Mouse (Mus musculus): ENCODE measurements around the gene Mrps27. TPM values are rescaled to one million over a fixed set of nuclear protein-coding genes. Genes with fewer than 3 reads are reported as not detected.

The Mrps27 gene
- polyA plus RNA-seq, 1 experiment from 2014 or later = 36.3 TPM

DNA sequence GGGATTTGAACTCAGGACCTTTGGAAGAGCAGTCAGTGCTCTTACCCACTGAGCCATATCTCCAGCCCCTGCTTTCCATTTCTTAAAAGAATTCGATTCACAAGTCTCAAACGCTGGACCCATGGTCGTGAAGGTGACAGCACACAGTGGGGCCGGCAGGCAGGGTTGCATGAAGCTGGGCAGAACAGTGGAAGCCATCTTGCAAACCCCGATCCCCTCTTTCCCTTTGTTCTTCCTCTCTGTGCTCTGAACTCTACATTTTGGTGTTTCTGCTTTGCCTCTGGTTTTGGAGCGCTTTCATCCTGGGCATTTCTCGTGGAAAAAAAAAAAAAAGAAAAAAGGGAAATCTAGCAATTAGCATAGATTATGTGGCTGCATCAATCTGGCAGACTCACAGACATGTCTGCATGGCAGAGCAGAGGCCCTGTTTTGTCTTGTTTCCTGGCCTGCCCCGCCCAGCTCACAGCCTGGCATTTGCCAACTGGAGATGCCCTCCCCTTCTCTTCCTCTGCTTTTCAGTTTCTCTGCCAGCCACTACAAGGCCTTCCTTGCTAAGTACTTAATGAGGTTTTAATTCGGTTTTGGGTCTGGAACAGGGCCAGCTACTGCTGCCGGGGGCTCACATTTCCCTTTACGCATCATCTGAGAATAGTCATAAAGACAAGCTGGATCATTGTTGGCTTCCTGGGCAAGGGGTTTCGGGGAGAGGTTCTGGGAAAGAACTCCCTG is 114.2 kb downstream of the Mrps27 start:
- no peaks in the 10 kb centered on the region for H3K4me1 ChIP-seq (replicated peaks)
- H3K27me3 ChIP-seq = no peaks in the 10 kb centered on the region
- WGBS (ENCODE audit: insufficient replicate concordance) = 69% methylated on average over 12 of the region's 12 CpGs
- no peaks in the 10 kb centered on the region for H3K9me3 ChIP-seq (replicated peaks)
- H3K9ac ChIP-seq = no peak overlapping the region
- no peak overlapping the region for H3K4me2 ChIP-seq
- H3K36me3 ChIP-seq = no peaks in the 10 kb centered on the region
- ATAC-seq (ENCODE audit: low read depth) (no peak), DNase-seq (no peak)
- no peak overlapping the region for H3K4me3 ChIP-seq (replicated peaks)
- H3K27ac ChIP-seq = no peak overlapping the region

DNA sequence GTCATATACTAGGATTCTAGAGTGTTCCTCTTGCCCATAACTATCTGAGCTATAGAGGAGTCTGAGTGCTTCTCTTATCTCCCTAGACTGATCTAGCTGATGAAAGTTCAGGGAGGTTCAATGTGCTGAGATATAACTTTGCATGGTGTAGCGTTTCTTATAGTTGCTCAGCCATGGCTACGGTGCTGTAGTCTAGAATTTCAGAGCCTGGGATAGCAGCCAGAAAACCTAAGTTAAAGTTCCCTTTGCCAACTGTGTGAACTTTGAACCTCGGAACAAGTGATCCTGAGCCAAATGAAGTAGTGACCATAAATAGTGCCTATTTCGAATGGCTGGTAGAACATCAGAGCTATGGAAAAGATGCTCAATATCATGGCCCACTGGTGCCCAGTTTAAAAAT is 115.0 kb downstream of the Mrps27 start:
- Histone ChIP-seq H3K4me3 (replicated peaks) (no peak overlapping the region), H3K4me1 (replicated peaks) (no peaks in the 10 kb centered on the region), H3K27ac (no peak overlapping the region), H3K36me3 (no peaks in the 10 kb centered on the region), H3K9ac (no peak overlapping the region), H3K9me3 (replicated peaks) (no peaks in the 10 kb centered on the region), H3K4me2 (no peak overlapping the region), H3K27me3 (no peaks in the 10 kb centered on the region)
- WGBS (ENCODE audit: insufficient replicate concordance) = 74% methylated on average over 4 of the region's 4 CpGs
- no peak for DNase-seq
- no peak for ATAC-seq (ENCODE audit: low read depth)

DNA sequence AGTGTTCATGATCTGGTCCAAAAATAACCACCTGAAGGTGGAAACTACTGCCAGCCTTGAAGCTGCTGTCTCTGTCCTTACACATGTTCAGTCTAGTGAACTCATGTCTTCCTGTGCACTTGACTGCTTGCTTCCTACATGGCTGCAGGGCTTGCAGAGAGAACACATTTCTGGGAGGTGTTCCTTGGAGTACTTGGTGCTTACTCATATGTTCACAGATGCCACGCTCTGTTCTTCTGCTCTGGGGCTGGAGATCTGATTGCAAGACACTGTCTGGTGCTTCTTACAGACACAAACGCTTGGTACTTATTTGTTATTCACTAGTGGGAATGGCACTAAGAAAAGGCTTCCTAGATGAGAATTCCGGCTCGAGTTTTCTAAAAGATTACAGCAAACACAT is 117.3 kb downstream of the Mrps27 start:
- WGBS (ENCODE audit: insufficient replicate concordance) = 66% methylated on average over 4 of the region's 4 CpGs
- ATAC-seq (ENCODE audit: low read depth) = no peak

DNA sequence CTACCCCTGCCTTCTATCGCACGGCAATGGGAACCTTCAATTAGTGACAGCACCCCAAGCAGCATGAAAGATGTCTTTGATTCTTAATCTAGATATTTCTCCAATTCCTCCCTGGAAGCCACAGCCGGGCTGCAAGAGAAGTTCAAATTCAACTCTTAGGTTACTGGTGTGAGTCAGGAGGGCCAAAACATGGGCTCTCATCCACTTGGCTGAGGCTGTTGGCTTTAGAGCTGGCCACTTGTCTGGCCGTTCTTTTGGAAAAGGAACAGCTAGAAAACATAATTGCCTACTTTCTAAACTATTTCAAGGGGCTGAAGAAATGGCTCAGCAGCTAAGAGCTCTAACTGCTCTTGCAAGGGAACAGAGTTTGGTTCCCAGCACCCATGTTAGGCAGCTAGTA is 120.0 kb downstream of the Mrps27 start:
- 69% methylated on average over 4 of the region's 4 CpGs for WGBS (ENCODE audit: insufficient replicate concordance)

More for the DNA sequence above, 117.3 kb downstream of the Mrps27 start:
- Histone ChIP-seq H3K4me2 (no peak overlapping the region), H3K27me3 (no peaks in the 10 kb centered on the region), H3K36me3 (no peaks in the 10 kb centered on the region), H3K9ac (no peak overlapping the region), H3K27ac (no peak overlapping the region), H3K4me1 (replicated peaks) (no peaks in the 10 kb centered on the region), H3K4me3 (replicated peaks) (no peak overlapping the region), H3K9me3 (replicated peaks) (no peaks in the 10 kb centered on the region)
- no peak for DNase-seq

More for the DNA sequence above, 120.0 kb downstream of the Mrps27 start:
- DNase-seq (no peak), ATAC-seq (ENCODE audit: low read depth) (no peak)
- Histone ChIP-seq H3K4me2 (no peak overlapping the region), H3K9ac (no peak overlapping the region), H3K9me3 (replicated peaks) (no peaks in the 10 kb centered on the region), H3K27me3 (no peaks in the 10 kb centered on the region), H3K36me3 (no peaks in the 10 kb centered on the region), H3K27ac (no peak overlapping the region), H3K4me3 (replicated peaks) (no peak overlapping the region), H3K4me1 (replicated peaks) (no peaks in the 10 kb centered on the region)

Other genes starting within 250 kb of the Mrps27 start
- gene Zfp366, start 160.0 kb upstream of the Mrps27 start, polyA plus RNA-seq (2015; fragmentation: Nextera tagmentation; extraction: Ambion mirVana) = 0.16 and 0.21 TPM in 2 replicates
- gene Ptcd2, start 81 bp upstream of the Mrps27 start, polyA plus RNA-seq (2015; fragmentation: Nextera tagmentation; extraction: Ambion mirVana) = 36.4 and 45.3 TPM in 2 replicates
- gene Map1b, start 171.8 kb downstream of the Mrps27 start, polyA plus RNA-seq (2015; fragmentation: Nextera tagmentation; extraction: Ambion mirVana) = 5.3 and 5.4 TPM in 2 replicates

All from liver, embryonic 13.5 days (tissue).